Mouse (Mus musculus) olfactory bulb, adult 2 months (tissue): ENCODE measurements around the gene Olfr348. TPM values are rescaled to one million over a fixed set of nuclear protein-coding genes. Genes with fewer than 3 reads are reported as not detected.

Experiments
- H3K27ac ChIP-seq: fragments of 200-500 bp; 2 replicates; pipeline ENCODE4 v1.5.1; 2012; ENCODE audit warnings: low read depth, low read length; ENCODE audit not compliant: insufficient read depth
- H3K4me1 ChIP-seq: fragments of 200-500 bp; 2 replicates; pipeline ENCODE4 v1.6.1; 2012; ENCODE audit warnings: low read length; ENCODE audit not compliant: control insufficient read depth, insufficient read depth
- H3K4me3 ChIP-seq: fragments of 200-500 bp; 2 replicates; pipeline ENCODE4 v1.5.1; 2012; ENCODE audit warnings: mild to moderate bottlenecking, low read depth, low read length, moderate library complexity; ENCODE audit not compliant: insufficient read depth
- CTCF ChIP-seq: fragments of 200-500 bp; IDR thresholded peaks from 2 replicates; pipeline ENCODE4 v1.5.1; 2012; ENCODE audit warnings: low read depth, mild to moderate bottlenecking, low read length, moderate library complexity; ENCODE audit not compliant: insufficient read depth
- POLR2A ChIP-seq: fragments of 200-500 bp; IDR thresholded peaks from 2 replicates; pipeline ENCODE4 v1.6.1; 2012; ENCODE audit warnings: mild to moderate bottlenecking, low read depth, low read length, moderate library complexity; ENCODE audit not compliant: insufficient read depth
- WGBS: fragments of 180-500 bp; shearing (Covaris S2); methylation state at CpG from one replicate; pipeline ENCODE4 v1.1.7; 2018; 5-methylcytosine and 5-hydroxymethylcytosine counted together
- polyA plus RNA-seq: library from polyadenylated mRNA; stranded (reverse); fragments of >200 nt; gene quantifications from 2 replicates; pipeline ENCODE4 v1.2.4, GENCODE M21; 2012; ENCODE audit warnings: low replicate concordance; ENCODE audit not compliant: missing spikeins, insufficient read depth, insufficient read length

Gene Olfr348
- not detected in 2 replicates for polyA plus RNA-seq

DNA sequence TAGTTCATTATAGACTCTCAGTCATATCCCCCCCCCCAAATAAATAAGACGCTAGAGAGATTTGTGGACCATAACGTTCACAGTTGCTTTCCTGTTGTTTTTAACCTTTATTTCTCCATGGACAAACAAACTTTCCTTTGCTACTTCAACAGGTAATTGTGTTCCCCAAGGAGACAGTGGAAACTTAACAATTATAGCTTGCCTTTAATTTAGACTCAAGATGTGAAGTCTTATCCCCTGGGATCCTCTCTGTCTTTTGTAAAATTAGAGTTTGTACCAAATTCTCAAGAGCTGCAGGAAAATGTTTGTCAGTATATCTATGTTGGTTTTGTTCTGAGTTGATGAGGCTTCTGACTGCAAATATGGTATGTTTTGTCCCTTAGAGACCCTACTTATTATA lies at the start of gene Olfr348:
Gene Olfr348, plus strand, starts transcription at position 301 of the 400 bp plus-strand sequence.
- TF ChIP-seq CTCF (no peak), POLR2A (no peak)
- 65% methylated on average over 2 of the region's 2 CpGs for WGBS
- H3K4me1 ChIP-seq = no peaks in the 10 kb centered on the region

DNA sequence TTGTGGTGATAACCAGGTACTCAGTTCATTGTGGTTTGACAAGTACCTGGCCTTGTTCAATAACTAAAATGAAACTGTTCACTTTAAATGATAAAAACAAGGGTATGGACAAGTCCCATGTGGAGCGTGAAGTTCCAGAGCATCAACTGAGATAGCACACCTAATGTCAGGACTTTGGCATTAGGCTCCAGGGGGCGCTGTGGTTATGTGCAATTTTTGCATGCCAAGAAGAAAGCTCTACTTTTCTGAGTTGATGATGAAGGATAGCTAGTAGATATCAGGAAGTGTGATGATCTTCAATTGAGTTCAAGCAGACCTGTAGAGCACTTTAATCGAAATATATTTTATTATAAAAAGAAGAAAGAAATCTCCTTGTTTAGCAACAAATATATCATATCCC lies 47.9 kb upstream of the Olfr348 start:
- no peaks in the 10 kb centered on the region for H3K4me1 ChIP-seq
- H3K27ac ChIP-seq = no peak overlapping the region
- H3K4me3 ChIP-seq = no peak overlapping the region
- no peak for TF ChIP-seq CTCF
- no peak for TF ChIP-seq POLR2A
- 54% methylated on average over 3 of the region's 3 CpGs for WGBS

More for the DNA sequence above, at the start of gene Olfr348:
- no peak within 1 kb of the TSS for H3K4me3 ChIP-seq
- no peak within 1 kb of the TSS for H3K27ac ChIP-seq

- Histone ChIP-seq H3K4me3 (no peak within 1 kb of the TSS), H3K4me1 (no peaks in the 10 kb centered on the region), H3K27ac (no peak within 1 kb of the TSS)
- 71% methylated on average over 2 of the region's 2 CpGs for WGBS
- no peak for TF ChIP-seq POLR2A
These were observed 6.2 kb downstream of the Olfr348 start, which contains the start of gene Olfr50 for GRCm38 (mm10) chr2:36790238-36790637. Gene Olfr50, plus strand, starts transcription at chr2:36790538.

DNA sequence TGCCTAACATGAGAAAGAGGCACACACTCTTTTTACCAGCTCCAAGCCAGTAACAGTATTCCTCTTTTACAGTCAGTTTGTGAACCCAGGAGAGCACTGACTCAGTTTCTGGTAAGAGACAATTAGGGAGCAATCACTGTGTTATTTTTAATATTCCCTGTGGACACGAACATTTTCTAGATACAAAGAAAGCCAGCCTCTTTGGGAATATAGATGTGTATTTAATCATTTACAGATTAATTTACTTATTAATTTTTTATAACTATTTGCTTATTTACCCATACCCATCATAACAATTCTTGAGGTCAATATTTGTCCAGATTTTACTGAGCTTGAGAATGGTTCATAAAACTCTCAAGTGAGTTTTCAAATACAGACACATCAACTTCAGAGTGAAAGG lies 32.9 kb downstream of the Olfr348 start, which contains the start of gene Olfr3:
Gene Olfr3, minus strand, starts transcription at position 101 of the 400 bp plus-strand sequence.
- TF ChIP-seq CTCF = no peak
- TF ChIP-seq POLR2A = no peak
- no peaks in the 10 kb centered on the region for H3K4me1 ChIP-seq
- H3K27ac ChIP-seq = no peak within 1 kb of the TSS
- WGBS = 70% methylated on average over 1 of the region's 1 CpGs
- no peak within 1 kb of the TSS for H3K4me3 ChIP-seq

Other genes with a start within 250 kb of the Olfr348 start
- not detected in 2 replicates for gene Olfr344, start 217.6 kb upstream of the Olfr348 start, polyA plus RNA-seq
- not detected in 2 replicates for gene Olfr345, start 144.2 kb upstream of the Olfr348 start, polyA plus RNA-seq
- gene Olfr346, start 98.5 kb upstream of the Olfr348 start, polyA plus RNA-seq = not detected in 2 replicates
- gene Olfr347, start 52.4 kb upstream of the Olfr348 start, polyA plus RNA-seq = not detected in 2 replicates
- gene Olfr50, start 6.3 kb downstream of the Olfr348 start, polyA plus RNA-seq = not detected in 2 replicates
- gene Olfr3, start 32.8 kb downstream of the Olfr348 start, polyA plus RNA-seq = not detected in 2 replicates
- gene Olfr350, start 62.0 kb downstream of the Olfr348 start, polyA plus RNA-seq = not detected in 2 replicates
- not detected in 2 replicates for gene Olfr351, start 78.4 kb downstream of the Olfr348 start, polyA plus RNA-seq
- not detected in 2 replicates for gene Olfr352, start 84.2 kb downstream of the Olfr348 start, polyA plus RNA-seq
- gene Olfr353, start 108.7 kb downstream of the Olfr348 start, polyA plus RNA-seq = not detected in 2 replicates
- not detected in 2 replicates for gene Olfr354, start 121.4 kb downstream of the Olfr348 start, polyA plus RNA-seq
- gene Olfr355, start 144.6 kb downstream of the Olfr348 start, polyA plus RNA-seq = not detected in 2 replicates
- gene Olfr356, start 152.8 kb downstream of the Olfr348 start, polyA plus RNA-seq = not detected in 2 replicates
- gene Olfr357, start 209.6 kb downstream of the Olfr348 start, polyA plus RNA-seq = not detected in 2 replicates
- not detected in 2 replicates for gene Olfr358, start 225.1 kb downstream of the Olfr348 start, polyA plus RNA-seq